Mouse (Mus musculus): ENCODE results near the gene Usp18. TPM values are rescaled to one million over a fixed set of nuclear protein-coding genes. Genes with fewer than 3 reads are reported as not detected.
A peak's percentile ranks its signal among the peaks of the same experiment; 100 is the strongest.

The Usp18 gene
- polyA plus RNA-seq, 1 experiment from 2014 or later, result 1.8 TPM

- H3K4me3 ChIP-seq, result no peak overlapping the region
- no peaks in the 10 kb centered on the region for H3K27me3 ChIP-seq (replicated peaks)
- H3K9ac ChIP-seq, result no peak overlapping the region
- H3K36me3 ChIP-seq, result no peaks in the 10 kb centered on the region
- no peak overlapping the region for H3K4me2 ChIP-seq
- no peaks in the 10 kb centered on the region for H3K4me1 ChIP-seq
- H3K9me3 ChIP-seq, result peaks cover 5% of the 10 kb centered on the region
- no peak overlapping the region for H3K27ac ChIP-seq (replicated peaks)
- WGBS, result 56% methylated on average over 8 of the region's 8 CpGs
- ATAC-seq (ENCODE audit: extremely low read depth, insufficient number of reproducible peaks, low FRiP score, low TSS enrichment), result no peak
Observed at GRCm38 (mm10) chr6:121261233-121261632, 15.5 kb downstream of the Usp18 start.

- Histone ChIP-seq H3K27ac (replicated peaks) (no peak overlapping the region), H3K4me2 (no peak overlapping the region), H3K4me1 (no peaks in the 10 kb centered on the region), H3K27me3 (replicated peaks) (no peaks in the 10 kb centered on the region), H3K4me3 (no peak overlapping the region), H3K9ac (no peak overlapping the region), H3K9me3 (peaks cover 5% of the 10 kb centered on the region), H3K36me3 (no peaks in the 10 kb centered on the region)
- no peak for ATAC-seq (ENCODE audit: extremely low read depth, insufficient number of reproducible peaks, low FRiP score, low TSS enrichment)
- 87% methylated on average over 10 of the region's 10 CpGs for WGBS
Observed at GRCm38 (mm10) chr6:121262004-121262403, 16.3 kb downstream of the Usp18 start.

- WGBS, result 84% methylated on average over 11 of the region's 11 CpGs
- H3K9ac ChIP-seq, result no peak overlapping the region
- no peaks in the 10 kb centered on the region for H3K36me3 ChIP-seq
- no peak for ATAC-seq (ENCODE audit: extremely low read depth, insufficient number of reproducible peaks, low FRiP score, low TSS enrichment)
- H3K27ac ChIP-seq (replicated peaks), result no peak overlapping the region
- no peaks in the 10 kb centered on the region for H3K4me1 ChIP-seq
- H3K4me3 ChIP-seq, result no peak overlapping the region
- H3K4me2 ChIP-seq, result no peak overlapping the region
- H3K27me3 ChIP-seq (replicated peaks), result no peaks in the 10 kb centered on the region
- peaks cover 4% of the 10 kb centered on the region for H3K9me3 ChIP-seq
Observed at GRCm38 (mm10) chr6:121262496-121262895, 16.8 kb downstream of the Usp18 start.

DNA sequence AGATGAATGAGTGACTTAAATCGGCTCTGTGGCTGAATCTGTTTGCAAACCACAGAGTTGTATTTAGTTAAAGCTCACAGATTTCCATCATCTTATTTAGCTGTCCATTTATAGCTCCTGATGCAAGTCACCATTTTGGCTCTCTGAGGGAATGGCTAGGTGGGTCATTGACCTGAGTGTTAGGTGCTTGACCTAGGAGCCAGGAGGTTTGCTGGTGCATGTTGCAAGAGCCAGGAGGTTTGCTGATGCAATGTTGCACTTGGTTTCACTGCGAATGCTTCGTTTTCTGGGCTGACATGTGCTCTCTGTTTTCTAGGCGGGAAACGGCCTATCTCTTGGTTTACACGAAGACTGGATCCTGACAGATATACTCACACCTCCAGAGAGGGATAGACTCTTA lies 24.4 kb downstream of the Usp18 start:
- 71% methylated on average over 6 of the region's 6 CpGs for WGBS
- H3K36me3 ChIP-seq, result no peaks in the 10 kb centered on the region
- H3K9me3 ChIP-seq, result no peaks in the 10 kb centered on the region
- H3K4me3 ChIP-seq, result no peak overlapping the region
- no peak for ATAC-seq (ENCODE audit: extremely low read depth, insufficient number of reproducible peaks, low FRiP score, low TSS enrichment)
- no peaks in the 10 kb centered on the region; the same call in 1 of the 2 replicates for H3K27me3 ChIP-seq (replicated peaks)
- H3K9ac ChIP-seq, result no peak overlapping the region
- no peaks in the 10 kb centered on the region for H3K4me1 ChIP-seq
- no peak overlapping the region for H3K27ac ChIP-seq (replicated peaks)
- H3K4me2 ChIP-seq, result no peak overlapping the region

- Histone ChIP-seq H3K4me1 (no peaks in the 10 kb centered on the region), H3K9ac (no peak overlapping the region), H3K36me3 (no peaks in the 10 kb centered on the region), H3K9me3 (no peaks in the 10 kb centered on the region), H3K27me3 (replicated peaks) (no peaks in the 10 kb centered on the region; the same call in 1 of the 2 replicates), H3K4me2 (peak overlapping the region; percentile 76; the same call in 1 of the 2 replicates), H3K4me3 (no peak overlapping the region), H3K27ac (replicated peaks) (no peak overlapping the region)
- no peak for ATAC-seq (ENCODE audit: extremely low read depth, insufficient number of reproducible peaks, low FRiP score, low TSS enrichment)
- 8% methylated on average over 4 of the region's 4 CpGs for WGBS
Observed at GRCm38 (mm10) chr6:121271707-121272074, 26.0 kb downstream of the Usp18 start.

DNA sequence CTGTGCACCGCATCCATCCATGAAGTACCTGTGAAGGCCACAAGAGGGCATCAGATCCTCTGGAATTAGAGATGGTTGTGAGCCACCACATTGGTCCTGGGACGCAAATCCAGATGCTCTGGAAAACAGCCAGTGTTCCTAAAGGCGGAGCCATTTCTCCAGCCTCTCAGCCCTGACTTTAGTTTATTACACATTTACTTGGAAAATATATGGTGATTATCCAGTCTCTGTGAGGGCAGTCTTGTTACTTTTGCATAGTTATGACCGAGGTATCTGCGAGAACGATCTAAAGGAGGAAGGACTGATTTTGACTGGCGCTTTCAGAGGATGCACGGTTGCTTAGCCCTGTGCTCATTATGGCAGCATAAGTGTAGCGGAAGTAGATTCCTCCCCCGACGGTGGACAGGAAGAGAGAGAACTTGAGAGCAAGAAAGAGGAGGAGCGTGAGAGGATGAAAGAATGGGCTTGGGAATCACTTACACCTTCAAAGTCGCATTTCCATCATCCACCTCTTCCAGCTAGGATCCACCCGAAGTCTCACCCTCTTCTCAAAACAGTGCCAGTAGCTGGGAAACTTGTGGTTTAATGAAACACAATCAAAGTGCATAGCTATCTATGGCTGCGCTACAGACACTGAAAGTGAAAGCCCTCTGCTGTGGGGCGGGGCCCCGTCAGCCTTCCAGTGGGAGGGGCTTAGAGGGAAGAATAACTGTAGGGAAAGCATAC lies 26.5 kb downstream of the Usp18 start:
- WGBS, result 17% methylated on average over 17 of the region's 17 CpGs
- no peaks in the 10 kb centered on the region; the same call in 1 of the 2 replicates for H3K27me3 ChIP-seq (replicated peaks)
- H3K36me3 ChIP-seq, result no peaks in the 10 kb centered on the region
- peak overlapping the region; percentile 46 for H3K27ac ChIP-seq (replicated peaks)
- H3K9ac ChIP-seq, result peak overlapping the region; percentile 64
- no peaks in the 10 kb centered on the region for H3K4me1 ChIP-seq
- peak; percentile 71; the same call in 1 of the 2 replicates for ATAC-seq (ENCODE audit: extremely low read depth, insufficient number of reproducible peaks, low FRiP score, low TSS enrichment)
- H3K9me3 ChIP-seq, result no peaks in the 10 kb centered on the region
- peak overlapping the region; percentile 76 for H3K4me2 ChIP-seq
- H3K4me3 ChIP-seq, result peak overlapping the region; percentile 59

- Histone ChIP-seq H3K27ac (replicated peaks) (no peak overlapping the region), H3K4me2 (no peak overlapping the region), H3K9ac (no peak overlapping the region), H3K9me3 (no peaks in the 10 kb centered on the region), H3K36me3 (no peaks in the 10 kb centered on the region), H3K4me3 (no peak overlapping the region), H3K27me3 (replicated peaks) (no peaks in the 10 kb centered on the region; the same call in 1 of the 2 replicates), H3K4me1 (no peaks in the 10 kb centered on the region)
- 81% methylated on average over 3 of the region's 3 CpGs for WGBS
- ATAC-seq (ENCODE audit: extremely low read depth, insufficient number of reproducible peaks, low FRiP score, low TSS enrichment), result no peak
Observed at GRCm38 (mm10) chr6:121274356-121274755, 28.6 kb downstream of the Usp18 start.

- H3K4me3 ChIP-seq, result no peak overlapping the region
- no peaks in the 10 kb centered on the region for H3K4me1 ChIP-seq
- no peak overlapping the region for H3K9ac ChIP-seq
- 79% methylated on average over 5 of the region's 5 CpGs for WGBS
- H3K4me2 ChIP-seq, result no peak overlapping the region
- H3K9me3 ChIP-seq, result no peaks in the 10 kb centered on the region
- no peak overlapping the region for H3K27ac ChIP-seq (replicated peaks)
- no peaks in the 10 kb centered on the region for H3K36me3 ChIP-seq
- no peaks in the 10 kb centered on the region for H3K27me3 ChIP-seq (replicated peaks)
- ATAC-seq (ENCODE audit: extremely low read depth, insufficient number of reproducible peaks, low FRiP score, low TSS enrichment), result no peak
Observed at GRCm38 (mm10) chr6:121284132-121284531, 38.4 kb downstream of the Usp18 start.

DNA sequence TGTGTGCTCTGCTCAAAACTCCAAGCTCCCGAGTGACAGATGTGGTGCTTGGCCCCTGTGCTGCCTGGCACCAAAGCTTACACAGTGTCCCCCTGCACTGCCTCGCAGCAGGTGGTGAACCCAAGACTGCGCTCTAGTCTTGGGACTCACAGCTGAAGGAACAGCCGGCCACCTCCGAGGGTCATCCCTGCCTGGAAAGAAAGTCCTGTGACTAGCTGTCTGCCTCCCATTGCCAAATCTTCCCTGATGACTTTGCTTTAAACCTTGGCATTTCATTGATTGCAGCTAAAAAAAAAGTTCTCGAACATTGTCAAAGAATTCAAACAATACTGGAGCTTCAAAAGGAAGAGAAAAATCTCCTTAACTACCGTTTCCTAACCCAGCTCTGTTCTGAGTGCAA lies 53.6 kb downstream of the Usp18 start:
- no peak overlapping the region for H3K4me3 ChIP-seq
- no peak for ATAC-seq (ENCODE audit: extremely low read depth, insufficient number of reproducible peaks, low FRiP score, low TSS enrichment)
- H3K4me1 ChIP-seq, result peaks cover 26% of the 10 kb centered on the region
- H3K4me2 ChIP-seq, result peak overlapping the region; percentile 63
- no peaks in the 10 kb centered on the region for H3K36me3 ChIP-seq
- 41% methylated on average over 7 of the region's 7 CpGs for WGBS
- peaks cover 5% of the 10 kb centered on the region; the same call in 1 of the 2 replicates for H3K27me3 ChIP-seq (replicated peaks)
- no peak overlapping the region for H3K9ac ChIP-seq
- 0 out of 2 replicates have a peak overlapping the region, but pooled peaks have one; percentile 34 for H3K27ac ChIP-seq (replicated peaks)
- no peaks in the 10 kb centered on the region for H3K9me3 ChIP-seq

- Histone ChIP-seq H3K36me3 (no peaks in the 10 kb centered on the region), H3K9ac (peak within 1 kb of the TSS; percentile 20; the same call in 1 of the 2 replicates), H3K27ac (replicated peaks) (peak within 1 kb of the TSS; percentile 34; the same call in 1 of the 2 replicates), H3K4me2 (peak within 1 kb of the TSS; percentile 63), H3K4me1 (peaks cover 26% of the 10 kb centered on the region), H3K9me3 (no peaks in the 10 kb centered on the region), H3K4me3 (peak within 1 kb of the TSS; percentile 37), H3K27me3 (replicated peaks) (peaks cover 5% of the 10 kb centered on the region; the same call in 1 of the 2 replicates)
- ATAC-seq (ENCODE audit: extremely low read depth, insufficient number of reproducible peaks, low FRiP score, low TSS enrichment), result peak; percentile 34; the same call in 1 of the 2 replicates
- 0% methylated on average over 11 of the region's 11 CpGs for WGBS
Observed at GRCm38 (mm10) chr6:121299954-121300353, 54.2 kb downstream of the Usp18 start, which contains the start of gene Slc6a13. Gene Slc6a13 (plus strand): TSS chr6:121300227.

DNA sequence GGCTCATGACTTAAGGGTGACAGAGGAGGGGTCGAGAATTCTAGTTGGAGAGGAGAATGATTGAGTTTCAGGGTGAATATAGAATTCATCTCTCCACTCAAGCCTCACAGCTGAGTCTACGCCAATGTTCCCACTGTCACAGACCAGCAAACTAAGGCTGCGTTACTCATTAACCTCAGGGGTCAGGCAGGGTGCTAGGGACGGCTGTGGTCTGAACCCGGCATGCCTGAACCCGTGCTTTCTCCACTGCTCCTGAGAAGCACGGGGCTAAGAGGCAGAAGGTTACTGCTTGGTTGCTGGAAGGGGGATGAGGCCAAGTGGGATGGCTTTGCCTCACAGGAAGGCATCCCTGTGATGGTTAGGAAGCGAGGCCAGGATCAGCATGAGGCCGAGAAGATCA lies 54.8 kb downstream of the Usp18 start:
- 40% methylated on average over 9 of the region's 9 CpGs for WGBS
- H3K27ac ChIP-seq (replicated peaks), result peak overlapping the region; percentile 26; the same call in 1 of the 2 replicates
- ATAC-seq (ENCODE audit: extremely low read depth, insufficient number of reproducible peaks, low FRiP score, low TSS enrichment), result no peak
- peaks cover 5% of the 10 kb centered on the region; the same call in 1 of the 2 replicates for H3K27me3 ChIP-seq (replicated peaks)
- H3K4me1 ChIP-seq, result peaks cover 26% of the 10 kb centered on the region
- H3K4me3 ChIP-seq, result peak overlapping the region; percentile 37
- H3K4me2 ChIP-seq, result peak overlapping the region; percentile 63
- no peaks in the 10 kb centered on the region for H3K36me3 ChIP-seq
- no peaks in the 10 kb centered on the region for H3K9me3 ChIP-seq
- H3K9ac ChIP-seq, result peak overlapping the region; percentile 20; the same call in 1 of the 2 replicates
